34 mouse cellular contexts compared by ENCODE assay signal in genomic region chr14:51717083-51717482, GRCm38 (mm10). TPM values are rescaled to one million over a fixed set of nuclear protein-coding genes. Genes with fewer than 3 reads are reported as not detected.
"Had no signal": no experiment of that assay in that cellular context is flagged by ENCODE, and none has a peak within 500 bp of the region (broad histone marks: within the 10 kb centered on the region; RNA-seq: fewer than 3 reads in every experiment).

Gene Gm5800, minus strand, starts transcription at chr14:51717183.

- H3K4me1 ChIP-seq: embryonic facial prominence, embryonic 10.5 days; embryonic facial prominence, embryonic 12.5 days; embryonic facial prominence, embryonic 13.5 days; embryonic facial prominence, embryonic 15.5 days; forebrain, embryonic 10.5 days; forebrain, embryonic 12.5 days; forebrain, embryonic 13.5 days; forebrain, embryonic 15.5 days had no signal

- H3K27ac ChIP-seq: embryonic facial prominence, embryonic 10.5 days; embryonic facial prominence, embryonic 12.5 days; embryonic facial prominence, embryonic 13.5 days; embryonic facial prominence, embryonic 15.5 days; forebrain, embryonic 10.5 days; forebrain, embryonic 12.5 days; forebrain, embryonic 13.5 days; forebrain, embryonic 15.5 days; gastrocnemius, adult 2 months; heart, adult 2 months had no signal

- H3K27me3 ChIP-seq: embryonic facial prominence, embryonic 12.5 days; embryonic facial prominence, embryonic 13.5 days; embryonic facial prominence, embryonic 15.5 days; forebrain, embryonic 12.5 days; forebrain, embryonic 13.5 days; forebrain, embryonic 15.5 days had no signal

- DNase-seq: cerebellum, adult 8-10 months; cerebellum, adult 9-10 months; cerebellum, adult 9-11 months; cerebellum, postnatal 10 days; cerebellum, postnatal 14 days; cerebellum, postnatal 25 days; cerebellum, postnatal 36 days; embryo, embryonic 11 days; forebrain, postnatal 0 days; gastrocnemius, adult 2 months; gastrocnemius, postnatal 10 days; gastrocnemius, postnatal 14 days; gastrocnemius, postnatal 25 days; gastrocnemius, postnatal 36 days; heart, adult 11 months; heart, adult 18-20 months; heart, adult 2 months had no signal

- H3K36me3 ChIP-seq: embryonic facial prominence, embryonic 10.5 days; embryonic facial prominence, embryonic 12.5 days; embryonic facial prominence, embryonic 13.5 days; embryonic facial prominence, embryonic 15.5 days; forebrain, embryonic 10.5 days; forebrain, embryonic 12.5 days; forebrain, embryonic 15.5 days had no signal

- H3K4me3 ChIP-seq: embryonic facial prominence, embryonic 10.5 days; embryonic facial prominence, embryonic 12.5 days; embryonic facial prominence, embryonic 13.5 days; embryonic facial prominence, embryonic 15.5 days; erythroblast, embryonic 14.5 days; forebrain, embryonic 10.5 days; forebrain, embryonic 12.5 days; forebrain, embryonic 13.5 days; forebrain, embryonic 15.5 days; gastrocnemius, adult 2 months; heart, adult 2 months had no signal

RNA-seq across cellular contexts. Expression of gene Gm5800, which starts in this region (rescaled TPM):
- polyA plus RNA-seq: cortical plate, adult 2 months; embryonic facial prominence, embryonic 10.5 days; embryonic facial prominence, embryonic 11.5 days; embryonic facial prominence, embryonic 12.5 days; embryonic facial prominence, embryonic 13.5 days; embryonic facial prominence, embryonic 14.5 days; embryonic facial prominence, embryonic 15.5 days; erythroblast, embryonic 14.5 days; forebrain, embryonic 10.5 days; forebrain, embryonic 11.5 days; forebrain, embryonic 12.5 days; forebrain, embryonic 13.5 days; forebrain, embryonic 14.5 days; forebrain, embryonic 15.5 days; forebrain, embryonic 16.5 days; forebrain, postnatal 0 days; frontal cortex, adult 2 months; gonadal fat pad, adult 2 months; heart, adult 2 months had no signal
